Mouse (Mus musculus): ENCODE data around the gene Erbb3. TPM values are rescaled to one million over a fixed set of nuclear protein-coding genes. Genes with fewer than 3 reads are reported as not detected.
A peak's percentile ranks its signal among the peaks of the same experiment; 100 is the strongest.
"Not testable (repeated sequence)": the region's sequence is repeated elsewhere in the genome, so short reads cannot be mapped to it uniquely, and the experiment has no call there.

Gene Erbb3
- polyA plus RNA-seq, 1 experiment from 2014 or later, result 5.8 TPM

DNA sequence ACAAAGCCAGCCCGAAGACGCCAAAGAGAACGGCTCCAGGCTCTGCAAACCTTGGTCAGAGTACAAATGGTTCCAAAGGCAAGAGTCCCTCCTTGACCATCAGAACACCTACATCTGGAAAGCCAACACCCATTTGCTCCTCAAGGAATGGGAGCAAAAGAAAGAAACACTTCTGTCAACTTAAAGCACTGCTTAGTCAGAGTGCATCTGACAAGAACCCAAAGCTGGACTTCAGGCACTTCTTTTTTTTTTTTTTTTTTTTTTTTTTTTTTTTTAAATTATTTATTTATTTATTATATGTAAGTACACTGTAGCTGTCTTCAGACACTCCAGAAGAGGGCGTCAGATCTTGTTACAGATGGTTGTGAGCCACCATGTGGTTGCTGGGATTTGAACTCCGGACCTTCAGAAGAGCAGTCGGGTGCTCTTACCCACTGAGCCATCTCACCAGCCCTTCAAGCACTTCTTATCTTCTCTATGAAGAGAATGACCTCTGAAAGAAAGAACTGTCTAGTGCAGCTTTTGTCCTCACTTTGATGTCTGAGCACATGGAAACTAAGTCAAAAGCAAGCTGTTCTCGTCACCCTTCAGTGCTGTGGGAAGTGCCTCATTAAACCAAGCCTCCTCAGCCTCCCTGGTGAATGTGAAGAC, 26.5 kb upstream of the Erbb3 start:
- H3K27ac ChIP-seq (ENCODE audit: low read depth, low read length); ATAC-seq (replicated peaks; ENCODE audit: insufficient number of reproducible peaks, low FRiP score, low TSS enrichment); H3K36me3 ChIP-seq (ENCODE audit: control insufficient read depth, insufficient read depth, low read length); H3K4me2 ChIP-seq; H3K27me3 ChIP-seq (ENCODE audit: control insufficient read depth, insufficient read depth, low read length); H3K4me3 ChIP-seq (ENCODE audit: low read depth, low read length); H3K9me3 ChIP-seq (replicated peaks; ENCODE audit: control insufficient read depth, low read length); H3K4me1 ChIP-seq (ENCODE audit: control insufficient read depth, insufficient read depth, low read length); H3K9ac ChIP-seq (ENCODE audit: low read depth, low read length): not testable (repeated sequence)
- WGBS (ENCODE audit: insufficient replicate concordance), result 80% methylated on average over 6 of the region's 7 CpGs

DNA sequence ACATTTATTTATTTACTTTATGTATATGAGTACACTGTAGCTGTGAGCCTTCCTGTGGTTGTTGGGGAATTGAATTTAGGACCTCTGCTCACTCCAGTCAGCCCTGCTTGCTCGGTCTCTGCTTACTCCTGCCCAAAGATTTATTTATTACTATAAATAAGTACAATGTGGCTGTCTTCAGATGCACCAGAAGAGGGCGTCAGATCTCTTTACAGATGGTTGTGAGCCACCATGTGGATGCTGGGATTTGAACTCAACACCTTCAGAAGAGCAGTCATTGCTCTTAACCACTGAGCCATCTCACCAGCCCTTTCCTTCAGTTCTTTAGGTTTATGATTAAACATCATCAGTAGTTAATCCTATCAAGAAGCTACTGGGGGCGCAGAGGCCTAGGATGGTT, 25.5 kb upstream of the Erbb3 start:
- no peaks in the 10 kb centered on the region for H3K27me3 ChIP-seq (ENCODE audit: control insufficient read depth, insufficient read depth, low read length)
- no peaks in the 10 kb centered on the region for H3K4me1 ChIP-seq (ENCODE audit: control insufficient read depth, insufficient read depth, low read length)
- H3K9me3 ChIP-seq (replicated peaks; ENCODE audit: control insufficient read depth, low read length), result no peaks in the 10 kb centered on the region
- H3K27ac ChIP-seq (ENCODE audit: low read depth, low read length), result no peak overlapping the region
- no peak overlapping the region for H3K4me3 ChIP-seq (ENCODE audit: low read depth, low read length)
- no peak overlapping the region for H3K4me2 ChIP-seq
- ATAC-seq (replicated peaks; ENCODE audit: insufficient number of reproducible peaks, low FRiP score, low TSS enrichment), result no peak
- H3K9ac ChIP-seq (ENCODE audit: low read depth, low read length), result no peak overlapping the region
- no peaks in the 10 kb centered on the region for H3K36me3 ChIP-seq (ENCODE audit: control insufficient read depth, insufficient read depth, low read length)
- WGBS (ENCODE audit: insufficient replicate concordance), result 55% methylated on average over 3 of the region's 3 CpGs

DNA sequence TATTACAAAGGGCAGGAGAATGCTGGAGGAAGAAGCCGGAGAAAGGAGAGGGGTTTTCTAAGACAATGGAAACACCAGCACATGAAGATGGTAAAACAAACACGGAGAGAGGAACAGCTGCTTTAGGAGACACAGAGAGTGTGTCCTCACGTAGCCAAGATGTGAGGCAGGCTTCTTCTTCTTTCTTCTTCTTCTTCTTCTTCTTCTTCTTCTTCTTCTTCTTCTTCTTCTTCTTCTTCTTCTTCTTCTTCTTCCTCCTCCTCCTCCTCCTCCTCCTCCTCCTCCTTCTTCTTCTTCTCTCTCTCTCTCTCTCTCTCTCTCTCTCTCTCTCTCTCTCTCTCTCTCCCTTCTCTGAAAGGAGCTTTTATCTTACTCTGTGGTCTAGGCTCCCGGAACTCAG, 24.4 kb upstream of the Erbb3 start:
- H3K9ac ChIP-seq (ENCODE audit: low read depth, low read length); H3K27ac ChIP-seq (ENCODE audit: low read depth, low read length); H3K4me3 ChIP-seq (ENCODE audit: low read depth, low read length); H3K36me3 ChIP-seq (ENCODE audit: control insufficient read depth, insufficient read depth, low read length); H3K4me2 ChIP-seq; ATAC-seq (replicated peaks; ENCODE audit: insufficient number of reproducible peaks, low FRiP score, low TSS enrichment); H3K4me1 ChIP-seq (ENCODE audit: control insufficient read depth, insufficient read depth, low read length); H3K27me3 ChIP-seq (ENCODE audit: control insufficient read depth, insufficient read depth, low read length); H3K9me3 ChIP-seq (replicated peaks; ENCODE audit: control insufficient read depth, low read length): not testable (repeated sequence)
- WGBS (ENCODE audit: insufficient replicate concordance), result 67% methylated on average over 4 of the region's 4 CpGs

DNA sequence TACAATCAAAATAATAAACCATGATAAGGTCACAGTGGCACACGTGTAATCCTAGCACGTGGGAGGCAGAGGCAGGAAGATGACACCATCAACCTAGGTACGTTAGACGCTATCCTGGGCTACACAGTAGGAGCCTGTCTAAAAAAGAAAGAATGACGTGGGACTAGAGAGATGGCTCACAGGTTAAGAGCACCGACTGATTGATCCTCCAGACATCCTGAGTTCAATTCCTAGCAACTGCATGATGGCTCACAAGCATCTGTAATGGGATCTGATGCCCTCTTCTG, 23.6 kb upstream of the Erbb3 start:
- ATAC-seq (replicated peaks; ENCODE audit: insufficient number of reproducible peaks, low FRiP score, low TSS enrichment), result no peak
- 39% methylated on average over 6 of the region's 6 CpGs for WGBS (ENCODE audit: insufficient replicate concordance)
- H3K4me3 ChIP-seq (ENCODE audit: low read depth, low read length), result no peak overlapping the region

DNA sequence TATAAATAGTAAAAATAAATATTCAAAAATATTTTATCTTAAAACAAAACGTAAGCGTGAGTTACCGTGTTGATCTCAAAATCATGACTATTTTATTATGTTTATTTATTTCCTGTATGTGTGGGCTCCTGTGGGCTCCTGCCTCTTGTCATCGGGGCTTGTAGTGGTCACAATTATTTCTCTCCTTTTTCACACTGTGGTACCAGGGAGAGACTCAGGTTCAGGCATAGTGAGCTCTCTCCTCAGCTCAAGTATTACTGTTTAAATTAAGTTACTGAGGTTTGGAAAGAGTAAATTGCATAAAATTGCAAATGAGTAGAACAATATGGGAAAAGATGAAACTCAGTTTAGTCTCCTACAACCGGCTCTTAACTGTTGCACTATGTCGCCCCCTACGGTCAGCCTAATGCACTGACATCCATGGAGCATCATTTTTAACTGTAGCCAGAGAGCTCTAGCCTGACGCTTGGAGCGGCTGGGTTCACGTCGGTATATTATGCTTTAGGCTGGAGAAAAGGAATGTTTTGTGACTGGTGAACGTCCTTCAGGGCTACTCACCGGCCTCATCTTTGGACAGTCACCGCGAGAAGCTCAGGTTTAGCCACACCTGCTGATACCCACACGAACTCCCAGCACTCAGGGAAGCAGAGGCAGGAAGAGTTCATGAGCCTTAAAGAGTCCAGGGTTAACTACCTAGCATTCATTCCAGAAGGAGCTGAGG, 23.1 kb upstream of the Erbb3 start:
- Histone ChIP-seq H3K9me3 (replicated peaks; ENCODE audit: control insufficient read depth, low read length) (no peaks in the 10 kb centered on the region), H3K36me3 (ENCODE audit: control insufficient read depth, insufficient read depth, low read length) (no peaks in the 10 kb centered on the region), H3K27ac (ENCODE audit: low read depth, low read length) (no peak overlapping the region), H3K27me3 (ENCODE audit: control insufficient read depth, insufficient read depth, low read length) (no peaks in the 10 kb centered on the region), H3K9ac (ENCODE audit: low read depth, low read length) (no peak overlapping the region), H3K4me3 (ENCODE audit: low read depth, low read length) (no peak overlapping the region), H3K4me1 (ENCODE audit: control insufficient read depth, insufficient read depth, low read length) (no peaks in the 10 kb centered on the region), H3K4me2 (0 out of 2 replicates have a peak overlapping the region, but pooled peaks have one; percentile 1)
- WGBS (ENCODE audit: insufficient replicate concordance), result 15% methylated on average over 16 of the region's 16 CpGs
- ATAC-seq (replicated peaks; ENCODE audit: insufficient number of reproducible peaks, low FRiP score, low TSS enrichment), result peak; percentile 28; the same call in 1 of the 2 replicates

More for the DNA sequence above, 23.6 kb upstream of the Erbb3 start:
- Histone ChIP-seq H3K27ac (ENCODE audit: low read depth, low read length) (no peak overlapping the region), H3K9me3 (replicated peaks; ENCODE audit: control insufficient read depth, low read length) (no peaks in the 10 kb centered on the region), H3K4me1 (ENCODE audit: control insufficient read depth, insufficient read depth, low read length) (no peaks in the 10 kb centered on the region), H3K36me3 (ENCODE audit: control insufficient read depth, insufficient read depth, low read length) (no peaks in the 10 kb centered on the region), H3K9ac (ENCODE audit: low read depth, low read length) (no peak overlapping the region), H3K4me2 (0 out of 2 replicates have a peak overlapping the region, but pooled peaks have one; percentile 1), H3K27me3 (ENCODE audit: control insufficient read depth, insufficient read depth, low read length) (no peaks in the 10 kb centered on the region)

DNA sequence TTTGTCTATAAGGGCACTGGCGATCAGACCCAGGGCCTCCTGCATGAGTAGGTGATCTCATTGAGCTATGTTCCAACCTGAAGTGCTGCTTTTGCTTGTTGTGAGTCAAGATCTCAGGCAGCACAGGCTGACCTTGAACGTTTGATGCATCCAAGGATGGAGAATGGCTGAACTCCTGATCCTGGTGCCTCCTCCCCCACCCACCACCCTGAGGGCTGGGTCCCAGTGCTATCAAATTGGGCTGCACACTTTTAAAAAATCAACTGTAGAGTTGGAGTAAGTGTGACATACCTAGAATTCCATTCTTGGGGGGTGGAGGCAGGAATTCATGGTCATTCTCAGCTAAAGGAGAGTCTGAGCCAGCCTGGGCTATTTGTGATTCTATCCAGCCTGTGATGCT, 17.0 kb upstream of the Erbb3 start:
- H3K4me3 ChIP-seq (ENCODE audit: low read depth, low read length), result no peak overlapping the region
- ATAC-seq (replicated peaks; ENCODE audit: insufficient number of reproducible peaks, low FRiP score, low TSS enrichment), result no peak
- no peak overlapping the region for H3K4me2 ChIP-seq
- WGBS (ENCODE audit: insufficient replicate concordance), result 42% methylated on average over 2 of the region's 2 CpGs
- no peaks in the 10 kb centered on the region for H3K27me3 ChIP-seq (ENCODE audit: control insufficient read depth, insufficient read depth, low read length)
- no peak overlapping the region for H3K9ac ChIP-seq (ENCODE audit: low read depth, low read length)
- no peaks in the 10 kb centered on the region for H3K9me3 ChIP-seq (replicated peaks; ENCODE audit: control insufficient read depth, low read length)
- H3K27ac ChIP-seq (ENCODE audit: low read depth, low read length), result no peak overlapping the region
- H3K36me3 ChIP-seq (ENCODE audit: control insufficient read depth, insufficient read depth, low read length), result no peaks in the 10 kb centered on the region
- no peaks in the 10 kb centered on the region for H3K4me1 ChIP-seq (ENCODE audit: control insufficient read depth, insufficient read depth, low read length)

DNA sequence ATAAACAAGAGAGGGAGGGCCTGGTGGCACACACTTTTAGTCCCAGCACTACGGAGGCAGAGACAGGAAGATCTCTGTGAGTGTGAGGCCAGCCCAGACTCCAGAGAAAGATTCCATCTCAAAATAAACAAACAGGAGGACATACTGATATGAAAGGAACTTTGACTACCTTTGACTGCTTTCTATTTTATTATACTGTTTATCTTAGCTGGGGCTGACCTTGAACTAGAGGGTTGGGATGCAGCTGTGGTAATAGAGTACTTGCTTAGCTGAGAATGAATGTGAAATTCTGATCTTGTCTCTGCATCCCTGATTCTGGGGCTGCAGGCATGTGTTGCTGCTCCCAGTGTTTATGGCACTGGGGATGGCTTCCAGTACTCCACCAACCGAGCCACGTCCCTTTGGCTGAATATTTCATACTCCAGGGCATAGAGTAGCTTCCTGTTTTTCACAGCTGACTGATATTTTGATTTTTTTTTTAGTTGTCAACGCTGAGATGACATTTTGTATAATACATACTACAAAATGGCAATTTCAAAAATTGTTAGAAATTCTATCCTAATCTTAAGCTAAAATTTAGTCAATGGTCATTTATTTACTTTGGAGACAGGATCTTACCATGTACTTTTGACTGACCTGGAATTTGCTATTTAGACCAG, 13.1 kb upstream of the Erbb3 start:
- Histone ChIP-seq H3K27me3 (ENCODE audit: control insufficient read depth, insufficient read depth, low read length) (no peaks in the 10 kb centered on the region), H3K9ac (ENCODE audit: low read depth, low read length) (no peak overlapping the region), H3K27ac (ENCODE audit: low read depth, low read length) (no peak overlapping the region), H3K4me3 (ENCODE audit: low read depth, low read length) (no peak overlapping the region), H3K4me1 (ENCODE audit: control insufficient read depth, insufficient read depth, low read length) (no peaks in the 10 kb centered on the region), H3K4me2 (no peak overlapping the region), H3K36me3 (ENCODE audit: control insufficient read depth, insufficient read depth, low read length) (no peaks in the 10 kb centered on the region), H3K9me3 (replicated peaks; ENCODE audit: control insufficient read depth, low read length) (no peaks in the 10 kb centered on the region)
- no peak for ATAC-seq (replicated peaks; ENCODE audit: insufficient number of reproducible peaks, low FRiP score, low TSS enrichment)
- 76% methylated on average over 4 of the region's 4 CpGs for WGBS (ENCODE audit: insufficient replicate concordance)

DNA sequence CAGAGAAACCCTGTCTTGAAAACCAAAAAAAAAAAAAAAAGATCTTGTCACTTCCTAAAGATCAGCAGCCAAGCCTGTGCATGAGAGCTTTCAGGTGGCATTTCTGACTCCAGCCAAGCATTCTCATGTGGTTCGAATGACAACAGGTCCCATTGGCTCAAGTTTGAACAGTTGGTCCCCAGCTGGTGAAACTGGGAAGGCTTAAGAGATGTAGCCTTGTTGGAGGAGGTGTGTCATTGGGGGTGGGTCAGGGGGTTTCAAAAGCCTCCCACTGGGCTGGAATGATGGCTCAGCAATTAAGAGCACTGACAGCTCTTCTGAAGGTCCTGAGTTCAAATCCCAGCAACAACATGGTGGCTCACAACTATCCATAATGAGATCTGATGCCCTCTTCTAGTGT, 12.0 kb upstream of the Erbb3 start:
- no peak overlapping the region for H3K4me3 ChIP-seq (ENCODE audit: low read depth, low read length)
- WGBS (ENCODE audit: insufficient replicate concordance), result 63% methylated on average over 1 of the region's 1 CpGs
- no peak overlapping the region for H3K4me2 ChIP-seq
- no peaks in the 10 kb centered on the region for H3K4me1 ChIP-seq (ENCODE audit: control insufficient read depth, insufficient read depth, low read length)
- no peak overlapping the region for H3K9ac ChIP-seq (ENCODE audit: low read depth, low read length)
- H3K27ac ChIP-seq (ENCODE audit: low read depth, low read length), result no peak overlapping the region
- H3K9me3 ChIP-seq (replicated peaks; ENCODE audit: control insufficient read depth, low read length), result no peaks in the 10 kb centered on the region
- ATAC-seq (replicated peaks; ENCODE audit: insufficient number of reproducible peaks, low FRiP score, low TSS enrichment), result no peak
- no peaks in the 10 kb centered on the region for H3K27me3 ChIP-seq (ENCODE audit: control insufficient read depth, insufficient read depth, low read length)
- no peaks in the 10 kb centered on the region for H3K36me3 ChIP-seq (ENCODE audit: control insufficient read depth, insufficient read depth, low read length)

Data from heart, embryonic 11.5 days (tissue).